Mouse (Mus musculus): ENCODE measurements around the gene Nudt21.

Gene Nudt21

GRCm38 (mm10) chr8:94004139-94004538, 32.7 kb downstream of the Nudt21 start:
- no peak for DNase-seq (ENCODE audit: extremely low read depth, low read depth)

GRCm38 (mm10) chr8:93998961-93999360, 37.9 kb downstream of the Nudt21 start:
- DNase-seq (ENCODE audit: extremely low read depth, low read depth): no peak

- no peak for DNase-seq (ENCODE audit: extremely low read depth, low read depth)
Measured at GRCm38 (mm10) chr8:93989739-93990138, 47.1 kb downstream of the Nudt21 start.

GRCm38 (mm10) chr8:93984731-93985130, 52.1 kb downstream of the Nudt21 start:
- no peak for DNase-seq (ENCODE audit: extremely low read depth, low read depth)

GRCm38 (mm10) chr8:93983827-93984226, 53.0 kb downstream of the Nudt21 start:
- DNase-seq (ENCODE audit: extremely low read depth, low read depth): no peak

GRCm38 (mm10) chr8:93981679-93982215, 55.1 kb downstream of the Nudt21 start:
- DNase-seq (ENCODE audit: extremely low read depth, low read depth): no peak

- DNase-seq (ENCODE audit: extremely low read depth, low read depth): no peak
Measured at GRCm38 (mm10) chr8:93980141-93980540, 56.7 kb downstream of the Nudt21 start.

- no peak for DNase-seq (ENCODE audit: extremely low read depth, low read depth)
Measured at GRCm38 (mm10) chr8:93976446-93977211, 60.2 kb downstream of the Nudt21 start.

GRCm38 (mm10) chr8:93975358-93975757, 61.5 kb downstream of the Nudt21 start:
- DNase-seq (ENCODE audit: extremely low read depth, low read depth): no peak

GRCm38 (mm10) chr8:93974602-93975186, 62.1 kb downstream of the Nudt21 start:
- no peak for DNase-seq (ENCODE audit: extremely low read depth, low read depth)

- DNase-seq (ENCODE audit: extremely low read depth, low read depth): no peak
Measured at GRCm38 (mm10) chr8:93973831-93974375, 62.9 kb downstream of the Nudt21 start.

- no peak for DNase-seq (ENCODE audit: extremely low read depth, low read depth)
Measured at GRCm38 (mm10) chr8:93972971-93973734, 63.7 kb downstream of the Nudt21 start.

GRCm38 (mm10) chr8:93972211-93972610, 64.6 kb downstream of the Nudt21 start:
- no peak for DNase-seq (ENCODE audit: extremely low read depth, low read depth)

- DNase-seq (ENCODE audit: extremely low read depth, low read depth): no peak
Measured at GRCm38 (mm10) chr8:93971451-93971850, 65.4 kb downstream of the Nudt21 start.

- DNase-seq (ENCODE audit: extremely low read depth, low read depth): no peak
Measured at GRCm38 (mm10) chr8:93969626-93970340, 67.0 kb downstream of the Nudt21 start.

GRCm38 (mm10) chr8:93968293-93968692, 68.5 kb downstream of the Nudt21 start:
- no peak for DNase-seq (ENCODE audit: extremely low read depth, low read depth)
